In the genomic region with DNA sequence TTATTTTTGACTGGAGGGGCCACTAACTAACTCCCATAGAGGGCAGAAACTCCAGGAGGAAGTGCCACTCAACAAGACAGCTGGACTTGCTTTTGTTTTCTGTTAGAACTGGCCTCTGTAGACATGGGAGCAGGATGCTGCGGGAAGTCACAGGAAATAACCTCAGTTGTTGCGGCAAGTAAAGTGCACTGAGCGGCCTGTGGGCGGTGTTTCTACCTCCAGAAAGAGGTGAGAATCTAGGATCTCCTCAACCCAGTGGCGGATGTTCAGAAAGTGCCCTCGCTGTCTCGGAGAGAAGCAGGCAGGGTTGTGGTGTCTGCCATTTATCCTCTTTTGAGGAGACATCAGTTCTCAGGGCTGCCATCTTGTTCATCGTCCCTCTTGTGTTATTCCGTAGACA, we compare ENCODE assay signal across 14 mouse cellular contexts.
DNase-seq lines count a peak whose midpoint lies in the region; ATAC-seq and TF ChIP-seq lines count a peak whose summit lies in the region.
"Had no signal": no experiment of that assay in that cellular context is flagged by ENCODE, and none has a peak within 500 bp of the region (broad histone marks: within the 10 kb centered on the region; RNA-seq: fewer than 3 reads in every experiment).

No protein-coding gene starts in this region.

- ATAC-seq in CD4-positive, CD25-positive, alpha-beta regulatory T cell, adult 4 months, result peak; percentile 41
- peak; percentile 6 for ATAC-seq in activated CD4-positive, CD25-positive, alpha-beta regulatory T cell, adult 4 months
- ATAC-seq: liver, embryonic 12.5 days had no signal

- H3K4me3 ChIP-seq in olfactory bulb, adult 2 months (ENCODE audit: insufficient read depth, low read depth, low read length), result no peak overlapping the region
- H3K4me3 ChIP-seq: forebrain, embryonic 10.5 days; liver, embryonic 12.5 days; midbrain, embryonic 12.5 days; neural tube, embryonic 13.5 days; stomach, embryonic 15.5 days had no signal

- no peak for TF ChIP-seq POLR2A in olfactory bulb, adult 2 months (IDR thresholded peaks at IDR 0.05; ENCODE audit: insufficient read depth, low read depth, low read length)

- intact Hi-C loops in heart, postnatal 10 days (cut with DNase I), result no loop called here

- peaks cover 17% of the 10 kb centered on the region for H3K4me1 ChIP-seq in olfactory bulb, adult 2 months (ENCODE audit: control insufficient read depth, insufficient read depth, low read length)
- H3K4me1 ChIP-seq: midbrain, embryonic 12.5 days had no signal

- WGBS in olfactory bulb, adult 2 months, result 91% methylated on average over 9 of the region's 9 CpGs

- no peak for TF ChIP-seq CTCF in olfactory bulb, adult 2 months (IDR thresholded peaks at IDR 0.05; ENCODE audit: insufficient read depth, low read depth, low read length)

- H3K27ac ChIP-seq in olfactory bulb, adult 2 months (ENCODE audit: insufficient read depth, low read depth, low read length), result peak overlapping the region; percentile 64; the same call in 1 of the 2 replicates
- H3K27ac ChIP-seq: forebrain, embryonic 10.5 days; hindbrain, postnatal 0 days; liver, embryonic 12.5 days; midbrain, embryonic 12.5 days; neural tube, embryonic 13.5 days; stomach, embryonic 15.5 days had no signal

- peak; percentile 23 to 41 for DNase-seq in heart, postnatal 10 days
- no peak for DNase-seq in heart, adult 18-20 months
- no peak for DNase-seq in frontal cortex, adult 2 months (ENCODE audit: extremely low spot score in 1 of 2, low spot score in 1 of 2)
- no peak for DNase-seq in embryo, embryonic 10 days (ENCODE audit: low spot score)
- DNase-seq: gastrocnemius, postnatal 10 days had no signal

Comparison
In these comparisons a context has a peak if more than half of its experiments do, and no peak if none do; other contexts are left out.
1. DNase-seq: peak in heart, postnatal 10 days (2 of 2); none in heart, adult 18-20 months (0 of 2), frontal cortex, adult 2 months (0 of 2) and embryo, embryonic 10 days (single experiment).